19 mouse cellular contexts compared by ENCODE assay signal in the genomic region with DNA sequence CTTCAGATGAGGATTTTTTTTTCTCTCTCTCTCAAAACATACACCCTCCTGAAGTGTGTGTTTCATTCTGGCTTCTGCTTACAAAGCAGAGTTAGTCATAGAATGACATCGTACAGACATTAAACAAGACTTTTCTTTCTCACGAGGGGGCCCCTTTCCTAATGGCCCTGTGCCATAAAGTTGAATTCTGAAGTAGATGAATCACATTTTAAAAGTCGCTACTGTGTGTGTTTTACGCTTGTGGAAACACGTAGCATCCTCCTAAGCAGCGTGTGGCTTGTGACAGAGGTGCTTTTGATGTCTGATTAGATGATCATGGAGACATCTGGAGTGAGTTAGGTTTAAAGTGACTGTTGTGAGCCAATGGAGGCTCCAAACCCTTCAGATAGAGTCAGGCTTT.
DNase-seq lines count a peak whose midpoint lies in the region; ATAC-seq lines count a peak whose summit lies in the region.
"Had no signal": no experiment of that assay in that cellular context is flagged by ENCODE, and none has a peak within 500 bp of the region (broad histone marks: within the 10 kb centered on the region; RNA-seq: fewer than 3 reads in every experiment).

No protein-coding gene starts in this region.

- ATAC-seq in heart, embryonic 13.5 days (ENCODE audit: extremely low read depth, insufficient number of reproducible peaks, low FRiP score, low TSS enrichment) = no peak
- ATAC-seq in embryonic facial prominence, embryonic 12.5 days (ENCODE audit: insufficient number of reproducible peaks, insufficient read depth, low FRiP score, low TSS enrichment) = no peak
- no peak for ATAC-seq in cerebellum, adult (ENCODE audit: insufficient number of reproducible peaks, low FRiP score, low TSS enrichment)
- ATAC-seq: activated CD4-positive, CD25-positive, alpha-beta regulatory T cell, adult 4 months; liver, embryonic 12.5 days; midbrain, embryonic 15.5 days had no signal

- no peaks in the 10 kb centered on the region for H3K9me3 ChIP-seq in heart, embryonic 13.5 days
- H3K9me3 ChIP-seq in embryonic facial prominence, embryonic 12.5 days = no peaks in the 10 kb centered on the region
- H3K9me3 ChIP-seq in limb, embryonic 10.5 days (replicated peaks) = no peaks in the 10 kb centered on the region
- H3K9me3 ChIP-seq: heart, embryonic 15.5 days; hindbrain, embryonic 15.5 days; liver, embryonic 12.5 days; midbrain, embryonic 15.5 days; neural tube, embryonic 13.5 days had no signal

- H3K27ac ChIP-seq in heart, embryonic 13.5 days (replicated peaks) = no peak overlapping the region
- no peak overlapping the region for H3K27ac ChIP-seq in embryonic facial prominence, embryonic 12.5 days
- H3K27ac ChIP-seq in limb, embryonic 10.5 days = no peak overlapping the region
- H3K27ac ChIP-seq: heart, embryonic 15.5 days; hindbrain, embryonic 15.5 days; liver, embryonic 12.5 days; midbrain, embryonic 15.5 days; neural tube, embryonic 13.5 days had no signal

- WGBS in heart, embryonic 13.5 days = 38% methylated on average over 6 of the region's 6 CpGs
- WGBS in embryonic facial prominence, embryonic 12.5 days = 15% methylated on average over 6 of the region's 6 CpGs
- WGBS in limb, embryonic 10.5 days = 7% methylated on average over 6 of the region's 6 CpGs

- peaks cover 25% of the 10 kb centered on the region for H3K4me1 ChIP-seq in heart, embryonic 13.5 days
- 0 out of 2 replicates have a peak, but pooled peaks cover 10% of the 10 kb centered on the region for H3K4me1 ChIP-seq in embryonic facial prominence, embryonic 12.5 days
- peaks cover 25% of the 10 kb centered on the region for H3K4me1 ChIP-seq in limb, embryonic 10.5 days
- H3K4me1 ChIP-seq: hindbrain, embryonic 15.5 days; liver, embryonic 12.5 days; midbrain, embryonic 15.5 days; neural tube, embryonic 13.5 days had no signal

- H3K9ac ChIP-seq in heart, embryonic 13.5 days = no peak overlapping the region
- H3K9ac ChIP-seq in embryonic facial prominence, embryonic 12.5 days = no peak overlapping the region
- H3K9ac ChIP-seq: heart, embryonic 15.5 days; hindbrain, embryonic 15.5 days; liver, embryonic 12.5 days; midbrain, embryonic 15.5 days; neural tube, embryonic 13.5 days had no signal

- no peak for DNase-seq in heart, postnatal 4 days
- DNase-seq in Muller cell, postnatal 12 days (ENCODE audit: inconsistent ontology term) = peak; percentile 63
- peak; percentile 40 for DNase-seq in limb, embryonic 10.5 days (ENCODE audit: low spot score)
- DNase-seq in frontal cortex, postnatal 14 days (ENCODE audit: low spot score in 2 of 2) = no peak
- no peak for DNase-seq in thymus, postnatal 36 days
- DNase-seq: cerebellum, adult 8-10 months; kidney, postnatal 25 days; layer of hippocampus, postnatal 36 days; lung, postnatal 36 days; right cerebral cortex, adult 18-20 months had no signal

- no peaks in the 10 kb centered on the region for H3K36me3 ChIP-seq in heart, embryonic 13.5 days
- H3K36me3 ChIP-seq in embryonic facial prominence, embryonic 12.5 days = no peaks in the 10 kb centered on the region
- H3K36me3 ChIP-seq in limb, embryonic 10.5 days = no peaks in the 10 kb centered on the region
- H3K36me3 ChIP-seq: heart, embryonic 15.5 days; hindbrain, embryonic 15.5 days; liver, embryonic 12.5 days; midbrain, embryonic 15.5 days; neural tube, embryonic 13.5 days had no signal

- H3K4me3 ChIP-seq in heart, embryonic 13.5 days = no peak overlapping the region
- H3K4me3 ChIP-seq in embryonic facial prominence, embryonic 12.5 days = no peak overlapping the region
- H3K4me3 ChIP-seq in limb, embryonic 10.5 days = peak overlapping the region; percentile 17; the same call in 1 of the 2 replicates
- H3K4me3 ChIP-seq: heart, embryonic 15.5 days; hindbrain, embryonic 15.5 days; liver, embryonic 12.5 days; midbrain, embryonic 15.5 days; neural tube, embryonic 13.5 days had no signal

- H3K27me3 ChIP-seq in heart, embryonic 13.5 days (replicated peaks) = no peaks in the 10 kb centered on the region
- no peaks in the 10 kb centered on the region for H3K27me3 ChIP-seq in embryonic facial prominence, embryonic 12.5 days
- H3K27me3 ChIP-seq in limb, embryonic 10.5 days (ENCODE audit: low read depth, poor library complexity, severe bottlenecking) = no peaks in the 10 kb centered on the region
- H3K27me3 ChIP-seq: heart, embryonic 15.5 days; hindbrain, embryonic 15.5 days; liver, embryonic 12.5 days; midbrain, embryonic 15.5 days; neural tube, embryonic 13.5 days had no signal

- H3K4me2 ChIP-seq in heart, embryonic 13.5 days = peak overlapping the region; percentile 21; the same call in 1 of the 2 replicates
- H3K4me2 ChIP-seq in embryonic facial prominence, embryonic 12.5 days (replicated peaks) = 0 out of 2 replicates have a peak overlapping the region, but pooled peaks have one; percentile 4
- H3K4me2 ChIP-seq: heart, embryonic 15.5 days; hindbrain, embryonic 15.5 days; liver, embryonic 12.5 days; midbrain, embryonic 15.5 days; neural tube, embryonic 13.5 days had no signal

Comparison
In these comparisons a context has a peak if more than half of its experiments do, and no peak if none do; other contexts are left out.
1. DNase-seq: peak in Muller cell, postnatal 12 days (single experiment) and limb, embryonic 10.5 days (single experiment); none in heart, postnatal 4 days (single experiment), frontal cortex, postnatal 14 days (0 of 2) and thymus, postnatal 36 days (0 of 2).